Mouse (Mus musculus) lung, embryonic 16.5 days (tissue): ENCODE data around the gene Top3a. TPM values are rescaled to one million over a fixed set of nuclear protein-coding genes. Genes with fewer than 3 reads are reported as not detected.

Source experiments
- ATAC-seq: fragments of 200-750 bp; cut with Nextera tagmentation; 2 replicates; pipeline ENCODE4 v1.8.0; 2017; ENCODE audit warnings: low read depth, mild to moderate bottlenecking, moderate library complexity
- H3K27ac ChIP-seq: fragments of 300-500 bp; sonication (generic); 2 replicates; pipeline ENCODE4 v1.5.1; 2014; ENCODE audit warnings: mild to moderate bottlenecking, control low read depth, low read length
- H3K27me3 ChIP-seq: fragments of 300-500 bp; sonication (generic); 2 replicates; pipeline ENCODE4 v1.6.1; 2014; ENCODE audit warnings: low read depth, low read length, mixed read lengths; ENCODE audit not compliant: control insufficient read depth, insufficient read depth
- H3K36me3 ChIP-seq: fragments of 300-500 bp; sonication (generic); 2 replicates; pipeline ENCODE4 v1.6.1; 2014; ENCODE audit warnings: low read length; ENCODE audit not compliant: control insufficient read depth, insufficient read depth
- H3K4me1 ChIP-seq: fragments of 300-500 bp; sonication (generic); replicated peaks from 2 replicates; pipeline ENCODE4 v1.6.1; 2014; ENCODE audit warnings: low read length, mixed read lengths; ENCODE audit not compliant: control insufficient read depth, insufficient read depth
- H3K4me2 ChIP-seq: fragments of 300-500 bp; sonication (generic); 2 replicates; pipeline ENCODE4 v1.6.1; 2014; ENCODE audit warnings: low read depth, low read length, control low read depth
- H3K4me3 ChIP-seq: fragments of 300-500 bp; sonication (generic); 2 replicates; pipeline ENCODE4 v1.5.1; 2014; ENCODE audit warnings: mild to moderate bottlenecking, low read length, control low read depth
- H3K9ac ChIP-seq: fragments of 300-500 bp; sonication (generic); 2 replicates; pipeline ENCODE4 v1.6.1; 2014; ENCODE audit warnings: low read length, control low read depth
- H3K9me3 ChIP-seq: fragments of 300-500 bp; sonication (generic); 2 replicates; pipeline ENCODE4 v1.6.1; 2016; ENCODE audit warnings: low read length; ENCODE audit not compliant: control insufficient read depth
- WGBS: fragments of 180-500 bp; shearing (Covaris S2); extraction: QIAGEN DNeasy Blood & Tissue Kit; methylation state at CpG from one replicate; pipeline ENCODE4 v1.1.7; 2014; 5-methylcytosine and 5-hydroxymethylcytosine counted together
- polyA plus RNA-seq: library from polyadenylated mRNA; unstranded; fragments of >200 nt; fragmentation: Nextera tagmentation; extraction: Ambion mirVana; gene quantifications from 2 replicates; pipeline ENCODE4 v1.2.1, GENCODE M21; 2015

The Top3a gene
- polyA plus RNA-seq, 1 experiment from 2014 or later = 17.3 TPM

DNA sequence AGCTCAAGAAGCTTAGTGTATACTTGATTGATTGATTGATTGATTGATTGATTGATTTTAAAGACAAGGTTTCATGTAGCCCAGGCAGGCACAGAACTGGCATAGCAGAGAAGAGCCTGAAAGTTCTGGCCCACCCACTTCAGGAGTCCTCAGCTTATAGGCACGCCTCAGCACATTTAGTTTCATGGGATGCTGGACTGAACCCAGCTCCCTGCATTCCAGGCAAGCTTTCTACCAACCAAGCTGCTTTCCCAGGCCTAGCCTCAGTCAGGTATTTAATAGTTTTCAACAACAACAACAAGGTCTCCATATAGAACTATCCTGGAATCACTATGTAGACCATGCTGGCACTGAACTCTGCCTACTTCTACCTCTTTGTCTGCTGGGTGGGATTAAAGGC lies 32.4 kb upstream of the Top3a start:
- H3K27ac ChIP-seq = peak overlapping the region; percentile 33; the same call in 1 of the 2 replicates
- ATAC-seq = no peak
- no peaks in the 10 kb centered on the region for H3K9me3 ChIP-seq
- H3K4me2 ChIP-seq = peak overlapping the region; percentile 85
- no peaks in the 10 kb centered on the region for H3K27me3 ChIP-seq
- peak overlapping the region; percentile 29; the same call in 1 of the 2 replicates for H3K9ac ChIP-seq
- WGBS = 25% methylated on average over 1 of the region's 1 CpGs
- H3K4me1 ChIP-seq = peaks cover 28% of the 10 kb centered on the region
- H3K36me3 ChIP-seq = no peaks in the 10 kb centered on the region
- peak overlapping the region; percentile 54 for H3K4me3 ChIP-seq

DNA sequence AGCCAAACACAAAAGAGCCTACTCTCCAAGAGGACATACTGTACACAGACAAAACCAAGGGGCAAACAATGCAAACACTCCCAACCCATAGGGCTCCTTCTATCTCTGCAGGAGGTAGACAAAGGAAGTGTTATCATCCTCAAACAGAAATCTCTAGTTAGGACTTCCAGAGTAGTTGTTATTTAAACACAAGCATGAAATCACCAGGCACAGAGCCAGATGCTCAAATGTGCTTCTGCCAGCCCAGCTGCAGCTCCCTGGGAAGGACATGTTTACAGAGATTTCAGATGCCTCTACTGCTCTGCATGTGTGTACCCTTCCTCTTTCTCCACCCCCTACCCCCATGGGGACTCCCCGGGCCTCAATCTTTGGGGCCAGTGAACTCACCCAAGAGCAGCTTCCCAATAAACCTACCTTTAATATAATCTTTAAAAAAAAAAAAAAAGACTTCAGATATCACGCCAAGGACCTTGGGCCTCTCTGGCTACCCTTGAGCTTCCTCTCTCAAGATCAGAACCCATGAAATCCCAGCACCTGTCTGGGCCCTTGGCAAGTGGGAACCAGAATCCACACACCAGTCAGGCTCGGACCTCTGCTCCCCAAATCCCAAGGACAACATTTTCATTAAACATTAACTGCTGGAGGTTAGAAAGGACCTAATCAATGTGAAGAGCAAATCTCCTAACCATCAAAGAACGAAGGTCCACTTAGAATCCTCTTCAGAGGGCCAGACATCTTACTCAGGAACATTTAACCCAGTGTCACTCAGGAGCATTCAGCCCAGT lies 31.3 kb upstream of the Top3a start:
- H3K4me1 ChIP-seq = peaks cover 28% of the 10 kb centered on the region
- H3K9me3 ChIP-seq = no peaks in the 10 kb centered on the region
- H3K27me3 ChIP-seq = no peaks in the 10 kb centered on the region
- H3K27ac ChIP-seq = peak overlapping the region; percentile 40
- H3K36me3 ChIP-seq = no peaks in the 10 kb centered on the region
- WGBS = 40% methylated on average over 4 of the region's 4 CpGs
- no peak overlapping the region for H3K4me3 ChIP-seq
- ATAC-seq = no peak
- H3K9ac ChIP-seq = 0 out of 2 replicates have a peak overlapping the region, but pooled peaks have one; percentile 10
- 0 out of 2 replicates have a peak overlapping the region, but pooled peaks have one; percentile 0 for H3K4me2 ChIP-seq

- H3K4me1 ChIP-seq = no peaks in the 10 kb centered on the region
- WGBS = 89% methylated on average over 1 of the region's 1 CpGs
- peaks cover 6% of the 10 kb centered on the region; the same call in 1 of the 2 replicates for H3K36me3 ChIP-seq
- no peak overlapping the region for H3K9ac ChIP-seq
- H3K27me3 ChIP-seq = no peaks in the 10 kb centered on the region
- ATAC-seq = no peak
- H3K4me3 ChIP-seq = no peak overlapping the region
- H3K4me2 ChIP-seq = no peak overlapping the region
- H3K27ac ChIP-seq = no peak overlapping the region
- H3K9me3 ChIP-seq = no peaks in the 10 kb centered on the region
These were observed 23.7 kb upstream of the Top3a start for GRCm38 (mm10) chr11:60800892-60801291.

- H3K4me3 ChIP-seq = no peak overlapping the region
- no peak overlapping the region for H3K9ac ChIP-seq
- H3K9me3 ChIP-seq = no peaks in the 10 kb centered on the region
- no peaks in the 10 kb centered on the region for H3K27me3 ChIP-seq
- no peak overlapping the region for H3K4me2 ChIP-seq
- peaks cover 6% of the 10 kb centered on the region; the same call in 1 of the 2 replicates for H3K36me3 ChIP-seq
- no peak for ATAC-seq
- 81% methylated on average over 4 of the region's 4 CpGs for WGBS
- no peaks in the 10 kb centered on the region for H3K4me1 ChIP-seq
- no peak overlapping the region for H3K27ac ChIP-seq
These were observed 22.8 kb upstream of the Top3a start for GRCm38 (mm10) chr11:60799977-60800376.

DNA sequence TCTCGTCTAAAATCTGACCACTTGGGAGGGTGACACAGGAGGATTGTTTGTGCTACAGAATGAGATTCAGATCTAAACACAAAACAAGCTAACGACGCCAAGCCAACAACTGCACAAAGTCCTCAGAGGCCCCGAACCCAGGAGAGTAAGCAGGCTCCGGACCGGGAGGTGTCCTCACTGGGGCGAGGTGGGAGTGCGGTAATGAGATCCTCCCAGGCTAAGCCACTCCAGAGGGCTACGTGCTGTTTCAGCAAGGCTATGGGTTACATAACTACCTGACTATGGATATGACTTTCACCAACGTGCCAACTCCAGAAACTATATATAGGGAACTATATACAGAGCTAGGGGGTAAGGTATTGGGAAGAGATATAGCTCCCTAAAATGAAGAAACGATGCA lies 19.2 kb upstream of the Top3a start:
- ATAC-seq = no peak
- no peaks in the 10 kb centered on the region for H3K27me3 ChIP-seq
- H3K4me3 ChIP-seq = no peak overlapping the region
- H3K4me2 ChIP-seq = no peak overlapping the region
- 87% methylated on average over 11 of the region's 11 CpGs for WGBS
- peaks cover 6% of the 10 kb centered on the region for H3K36me3 ChIP-seq
- no peaks in the 10 kb centered on the region for H3K9me3 ChIP-seq
- H3K9ac ChIP-seq = no peak overlapping the region
- no peak overlapping the region for H3K27ac ChIP-seq
- H3K4me1 ChIP-seq = no peaks in the 10 kb centered on the region

DNA sequence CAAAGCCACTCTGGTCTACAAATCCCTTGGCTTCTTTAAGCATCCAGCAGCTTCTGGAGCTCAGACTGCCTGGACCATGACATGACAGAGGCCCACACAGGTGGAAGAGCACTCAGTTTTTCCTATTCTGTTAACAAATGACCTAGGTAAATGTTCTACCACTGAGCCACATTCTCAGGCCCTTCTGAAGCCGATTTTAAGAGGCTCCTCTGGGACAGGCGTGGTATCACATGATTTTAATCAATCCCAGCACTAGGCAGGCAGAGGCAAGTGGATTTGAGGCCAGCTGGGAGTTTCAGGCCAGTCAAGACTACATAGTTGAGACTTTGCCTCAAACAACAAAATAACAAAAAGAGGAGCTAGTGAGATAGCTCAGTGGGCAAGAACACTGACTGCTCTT lies 13.3 kb upstream of the Top3a start:
- Histone ChIP-seq H3K9me3 (no peaks in the 10 kb centered on the region), H3K4me3 (no peak overlapping the region), H3K4me2 (no peak overlapping the region), H3K27ac (no peak overlapping the region), H3K9ac (no peak overlapping the region), H3K36me3 (peaks cover 28% of the 10 kb centered on the region), H3K4me1 (no peaks in the 10 kb centered on the region), H3K27me3 (no peaks in the 10 kb centered on the region)
- WGBS = 78% methylated on average over 2 of the region's 2 CpGs
- no peak for ATAC-seq

DNA sequence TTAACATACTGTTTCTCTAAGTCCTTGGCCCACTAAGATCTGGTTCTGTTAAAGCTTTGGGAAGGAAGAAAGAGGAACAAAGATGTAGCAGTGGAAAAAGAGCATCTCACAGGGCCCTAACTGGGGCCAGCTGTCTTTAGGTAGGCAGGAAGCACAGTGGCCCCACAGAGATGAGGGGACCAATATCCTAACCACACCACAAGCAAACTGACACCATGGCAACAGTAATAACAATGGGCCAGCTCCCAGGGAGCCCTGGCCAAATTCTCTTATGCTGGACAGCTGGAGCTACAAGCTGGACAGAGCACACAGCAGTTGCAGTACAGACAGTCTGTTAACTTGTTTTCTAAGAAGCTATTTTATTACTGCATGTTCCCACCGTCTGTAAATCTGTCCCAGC lies 10.4 kb upstream of the Top3a start:
- no peaks in the 10 kb centered on the region; the same call in 1 of the 2 replicates for H3K4me1 ChIP-seq
- H3K9ac ChIP-seq = no peak overlapping the region
- no peak overlapping the region for H3K4me3 ChIP-seq
- H3K9me3 ChIP-seq = no peaks in the 10 kb centered on the region
- H3K27me3 ChIP-seq = no peaks in the 10 kb centered on the region
- WGBS = 68% methylated on average over 1 of the region's 1 CpGs
- H3K27ac ChIP-seq = no peak overlapping the region
- H3K4me2 ChIP-seq = no peak overlapping the region
- no peak for ATAC-seq
- peaks cover 28% of the 10 kb centered on the region for H3K36me3 ChIP-seq

- 94% methylated on average over 8 of the region's 8 CpGs for WGBS
- ATAC-seq = no peak
- no peak overlapping the region for H3K4me2 ChIP-seq
- no peak overlapping the region for H3K4me3 ChIP-seq
- peaks cover 20% of the 10 kb centered on the region for H3K36me3 ChIP-seq
- H3K4me1 ChIP-seq = peaks cover 28% of the 10 kb centered on the region
- H3K9me3 ChIP-seq = no peaks in the 10 kb centered on the region
- no peak overlapping the region for H3K9ac ChIP-seq
- H3K27ac ChIP-seq = no peak overlapping the region
- H3K27me3 ChIP-seq = no peaks in the 10 kb centered on the region
These were observed 7.2 kb upstream of the Top3a start for GRCm38 (mm10) chr11:60784179-60784922.

- no peak for ATAC-seq
- Histone ChIP-seq H3K4me2 (peak overlapping the region; percentile 44), H3K9ac (peak overlapping the region; percentile 40), H3K4me1 (peaks cover 58% of the 10 kb centered on the region), H3K27ac (no peak overlapping the region), H3K27me3 (no peaks in the 10 kb centered on the region), H3K36me3 (no peaks in the 10 kb centered on the region; the same call in 1 of the 2 replicates), H3K9me3 (no peaks in the 10 kb centered on the region), H3K4me3 (peak overlapping the region; percentile 10)
- WGBS = 88% methylated on average over 10 of the region's 10 CpGs
These were observed 2.6 kb upstream of the Top3a start for GRCm38 (mm10) chr11:60779673-60780189.
